Mouse (Mus musculus): ENCODE data around the gene Whamm.

Gene Whamm

DNA sequence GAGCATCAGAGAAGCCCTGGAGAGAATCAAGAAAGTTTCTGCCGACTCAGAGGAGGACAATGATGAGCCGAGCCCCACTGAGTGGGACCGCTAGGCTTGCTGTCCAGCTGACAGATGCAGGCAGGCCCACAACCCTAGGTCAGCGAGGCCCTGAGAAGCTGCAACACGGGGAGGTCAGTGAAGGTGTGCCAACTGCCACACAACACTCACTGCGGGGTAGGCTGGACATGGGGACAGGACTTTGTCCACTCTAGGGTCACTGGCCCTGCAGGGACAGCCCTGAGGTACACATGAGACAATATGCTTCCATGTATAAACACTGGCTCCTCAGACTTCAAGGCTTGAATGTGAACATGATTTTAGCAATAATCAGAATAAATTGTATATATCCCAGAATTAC lies 25.0 kb downstream of the Whamm start:
- no peak for DNase-seq (ENCODE audit: low spot score in 2 of 2)

DNA sequence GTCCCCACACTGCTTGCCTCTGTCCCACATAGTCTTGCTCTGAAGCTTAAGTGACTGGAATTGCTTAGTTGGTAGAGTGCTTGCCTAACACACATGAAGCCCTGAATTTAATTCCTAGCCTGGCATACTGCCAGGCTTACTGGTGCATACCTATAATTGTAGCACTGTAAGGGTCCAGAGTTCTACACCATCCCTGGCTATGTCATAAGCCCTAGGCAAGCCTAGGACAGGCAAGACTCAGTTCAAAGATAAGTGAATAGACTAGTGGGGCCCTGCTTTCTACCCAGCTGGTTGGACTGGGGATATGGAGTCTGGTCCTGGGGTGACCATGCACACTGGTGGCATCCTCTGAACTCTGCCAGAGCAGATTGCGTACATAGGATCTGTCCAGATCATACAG lies 26.6 kb downstream of the Whamm start:
- DNase-seq (ENCODE audit: low spot score in 2 of 2) = no peak

DNA sequence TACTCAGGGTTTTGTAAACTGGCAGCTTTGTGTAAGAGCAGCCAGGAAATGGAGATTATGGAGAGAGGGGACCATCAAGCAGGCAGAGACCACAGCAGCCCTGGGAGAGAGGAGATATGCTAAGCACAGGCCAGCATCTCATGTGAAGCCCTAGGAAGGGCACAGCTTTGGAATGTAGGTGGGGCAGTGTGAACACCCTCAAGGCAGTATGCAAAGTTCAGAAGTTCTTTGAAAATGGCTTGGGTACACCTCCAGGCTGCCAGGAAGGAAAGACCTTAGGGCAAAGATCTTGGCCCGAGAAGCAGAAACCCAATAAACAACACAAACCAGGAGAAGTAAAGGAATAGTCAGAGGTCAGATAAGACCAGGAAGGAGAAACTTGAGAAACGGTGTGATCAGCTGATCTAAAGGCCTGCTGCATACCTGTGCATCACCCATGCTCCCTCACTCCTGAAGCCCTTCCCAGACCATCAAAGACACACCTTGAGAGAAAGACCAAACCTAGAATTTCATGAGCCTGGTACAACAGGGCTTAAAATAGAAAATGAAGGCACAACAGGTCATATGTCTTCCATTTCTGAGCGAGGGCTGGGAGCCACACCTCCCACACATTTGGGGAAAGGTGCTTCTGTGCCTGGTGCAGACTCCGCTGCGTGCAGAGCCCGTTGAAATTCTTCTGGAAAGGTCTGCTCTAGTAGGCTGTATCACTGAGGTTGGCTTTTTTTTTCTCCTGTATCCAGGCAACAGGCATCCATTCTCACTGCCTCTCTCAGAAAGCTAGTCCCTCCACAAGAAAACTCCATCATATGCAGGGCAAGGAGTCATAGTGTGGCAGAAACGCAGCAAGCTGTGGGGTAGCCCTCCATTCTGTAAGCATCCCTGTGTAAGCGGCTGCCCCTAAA lies 28.6 kb downstream of the Whamm start:
- no peak for DNase-seq (ENCODE audit: low spot score in 2 of 2)

DNA sequence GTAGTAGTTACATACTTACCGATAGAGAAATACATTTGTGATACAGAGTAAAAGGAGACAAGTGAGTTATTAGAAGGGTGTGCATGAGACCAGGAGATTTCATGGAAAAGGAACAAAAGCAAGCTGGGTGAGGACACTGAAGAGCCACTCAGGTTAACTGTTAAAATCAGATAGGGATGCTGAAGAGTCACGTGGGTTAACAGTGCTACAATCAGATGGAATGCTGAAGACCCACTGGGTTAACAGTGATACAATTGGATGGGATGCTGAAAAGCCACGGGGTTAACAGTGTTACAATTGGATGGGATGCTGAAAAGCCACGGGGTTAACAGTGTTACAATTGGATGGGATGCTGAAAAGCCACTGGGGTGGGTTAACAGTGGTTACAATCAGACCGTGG lies 33.9 kb downstream of the Whamm start:
- no peak for DNase-seq (ENCODE audit: low spot score in 2 of 2)

DNA sequence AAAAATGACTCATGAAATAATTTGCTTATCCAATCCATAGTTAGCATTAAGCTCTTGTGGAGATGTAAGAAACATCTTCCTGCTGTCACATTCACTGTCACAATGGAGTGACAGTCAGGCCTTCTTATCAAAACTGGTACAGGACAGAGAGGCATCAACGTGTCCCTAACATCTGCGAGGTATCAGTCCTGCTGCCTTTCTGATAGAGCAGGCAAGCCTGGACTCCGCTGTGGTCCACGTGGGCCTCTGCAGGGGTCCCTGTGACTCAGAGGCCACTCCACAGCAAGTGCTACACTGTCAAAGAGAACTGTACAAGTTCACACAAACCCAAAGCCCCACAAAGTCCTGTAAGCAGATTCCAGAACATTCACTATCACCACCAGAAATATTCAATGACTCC lies 34.4 kb downstream of the Whamm start:
- no peak for DNase-seq (ENCODE audit: low spot score in 2 of 2)

DNA sequence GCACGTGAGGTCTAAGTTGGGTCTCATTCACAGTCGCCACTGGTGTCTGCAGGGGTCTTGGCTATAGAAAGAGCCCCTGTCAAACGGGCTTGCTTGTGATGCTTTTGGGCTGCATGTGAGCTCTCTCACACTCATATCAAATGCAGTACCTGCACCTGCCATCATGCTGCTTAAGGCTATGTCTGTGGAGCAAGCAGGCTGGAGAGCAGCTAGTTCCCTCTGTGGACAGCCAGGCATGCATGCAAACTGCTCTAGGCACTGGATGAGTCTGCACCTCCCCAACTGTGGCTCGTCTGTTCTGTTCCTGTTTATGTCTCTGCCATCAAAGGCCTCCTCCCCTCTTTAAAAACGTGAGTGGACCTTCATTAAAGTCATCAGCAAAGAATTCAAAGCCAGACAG lies 35.4 kb downstream of the Whamm start:
- no peak for DNase-seq (ENCODE audit: low spot score in 2 of 2)

DNA sequence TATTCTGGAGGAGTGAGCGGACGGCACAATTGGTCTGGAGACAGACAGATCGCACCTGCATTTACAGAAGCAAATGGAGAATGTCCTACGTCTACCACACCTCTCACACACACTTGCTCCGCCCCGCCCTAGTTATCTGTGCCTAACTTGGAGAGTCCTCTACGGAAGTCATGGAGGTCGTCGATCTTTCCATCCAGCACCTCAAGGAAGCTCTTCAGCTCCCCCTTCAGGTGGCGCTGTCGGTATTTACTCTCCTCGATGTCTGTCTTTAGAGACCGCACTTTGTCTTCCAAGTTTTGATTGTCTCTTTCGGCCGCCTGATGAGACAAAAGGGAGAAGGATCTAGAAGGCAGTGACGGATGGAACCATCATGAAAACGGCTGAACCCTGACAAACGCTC lies 39.1 kb downstream of the Whamm start:
- DNase-seq (ENCODE audit: low spot score in 2 of 2) = no peak

DNA sequence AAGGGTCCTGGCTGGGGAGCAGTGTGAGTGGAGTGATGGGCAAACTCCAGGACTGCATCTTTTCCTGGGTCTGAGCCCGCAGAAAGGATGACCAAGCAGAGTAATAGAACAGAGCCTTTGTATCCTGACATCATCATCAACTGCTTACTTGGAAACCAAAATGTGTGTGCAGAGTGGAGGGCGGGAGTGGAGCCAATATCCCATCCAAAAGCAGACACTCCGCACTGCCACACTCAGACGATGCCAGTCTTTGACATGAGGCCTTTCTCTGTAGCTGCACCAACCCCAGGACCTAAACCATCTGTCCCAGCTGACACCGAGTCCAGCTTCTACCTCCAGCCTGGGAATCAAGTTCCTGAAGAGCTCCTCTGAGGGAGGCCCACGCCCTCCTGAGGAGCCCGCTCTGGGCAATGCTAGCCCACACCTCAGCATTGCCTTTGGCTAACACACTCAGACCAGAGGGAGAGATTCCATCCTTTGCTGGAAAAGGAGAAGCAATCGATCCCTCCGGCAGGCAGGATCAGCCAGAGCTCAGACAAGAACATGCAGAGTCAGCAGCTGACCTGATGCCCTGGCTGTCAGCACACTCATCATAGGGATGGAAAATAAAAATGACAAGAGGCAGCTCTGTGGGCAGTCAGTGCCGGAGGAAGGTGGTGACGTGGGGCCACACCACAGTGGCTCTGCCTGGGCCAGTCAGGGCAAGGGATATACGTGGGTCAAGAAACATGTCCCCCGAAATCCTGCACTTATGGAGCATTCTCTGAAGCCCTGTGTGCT lies 42.0 kb downstream of the Whamm start:
- DNase-seq (ENCODE audit: low spot score in 2 of 2) = no peak

DNA sequence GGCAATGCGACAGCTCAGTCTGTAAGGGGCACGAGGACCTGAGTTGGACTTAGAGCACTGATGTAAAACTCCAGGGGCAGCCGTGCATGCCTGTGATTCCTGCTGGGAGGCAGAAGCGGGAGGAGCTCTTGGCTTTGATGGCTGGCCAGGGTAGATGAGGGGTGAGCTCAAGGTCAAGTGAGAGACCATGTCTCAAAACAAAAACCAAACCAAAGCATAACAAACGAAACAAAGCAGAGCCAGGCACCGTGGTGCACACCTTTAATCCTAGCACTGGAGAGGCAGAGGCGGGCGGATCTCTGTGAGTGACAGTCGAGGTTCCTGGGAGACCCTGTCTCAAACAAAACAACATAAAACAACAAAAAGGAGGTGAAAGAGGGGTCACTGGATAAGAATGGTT lies 44.0 kb downstream of the Whamm start:
- DNase-seq (ENCODE audit: low spot score in 2 of 2) = no peak

DNA sequence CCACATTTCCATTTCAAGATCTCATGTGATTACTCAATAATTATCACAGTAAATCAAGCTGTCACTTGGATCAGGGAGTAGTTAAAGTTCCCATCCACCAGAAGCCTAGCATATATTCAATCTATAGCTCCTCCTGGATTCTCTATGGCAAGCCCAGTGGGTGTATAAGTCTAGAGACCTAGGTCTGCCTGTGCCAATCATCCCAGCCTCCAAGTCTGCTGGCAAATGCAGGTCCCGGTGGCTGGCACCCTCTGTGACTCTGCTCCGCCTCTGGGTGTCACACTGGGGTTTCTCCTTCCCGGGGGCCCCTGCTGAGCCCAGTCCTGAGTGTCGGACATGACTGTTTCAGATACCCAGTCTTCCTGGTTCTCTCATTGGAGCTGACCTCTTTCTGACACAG lies 51.7 kb downstream of the Whamm start:
- no peak for DNase-seq (ENCODE audit: low spot score in 2 of 2)

DNA sequence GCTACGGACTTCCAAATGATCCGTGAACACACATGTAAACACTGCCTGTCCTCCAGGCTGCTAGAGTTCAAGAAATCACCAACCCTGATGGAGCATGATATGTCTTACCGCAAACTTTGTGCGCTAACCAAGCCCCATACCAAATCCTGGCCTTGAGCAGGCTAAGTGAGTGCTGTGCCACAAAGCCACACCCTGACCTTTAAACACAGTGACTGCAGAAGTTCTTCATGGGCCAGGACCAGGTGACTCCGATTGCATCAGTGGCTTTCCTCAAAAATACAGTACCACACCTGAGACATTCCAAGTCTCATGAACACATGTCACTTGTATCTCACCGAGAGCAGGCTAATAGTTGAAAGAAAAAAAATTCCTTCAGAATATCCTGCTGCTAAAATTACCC lies 52.7 kb downstream of the Whamm start:
- no peak for DNase-seq (ENCODE audit: low spot score in 2 of 2)

DNA sequence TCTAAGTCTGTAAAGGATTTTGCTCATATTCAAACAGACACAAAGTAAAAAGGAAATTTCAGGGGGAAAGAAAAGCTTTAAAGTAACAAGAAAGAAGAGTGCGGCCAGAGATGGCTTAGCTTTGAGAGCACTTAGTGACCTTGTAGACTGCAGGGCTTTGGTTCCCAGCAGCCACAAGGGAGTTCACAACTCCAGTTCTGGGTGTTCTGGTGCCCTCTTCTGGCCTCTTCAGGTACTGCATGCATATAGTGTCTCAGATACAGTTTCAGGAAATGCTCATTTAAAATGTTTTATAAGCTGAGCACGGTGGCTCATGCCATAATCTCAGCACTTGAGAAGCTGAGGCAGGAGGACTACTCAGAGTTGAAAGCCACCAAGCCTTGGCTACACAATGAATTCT lies 55.4 kb downstream of the Whamm start:
- DNase-seq (ENCODE audit: low spot score in 2 of 2) = no peak

DNA sequence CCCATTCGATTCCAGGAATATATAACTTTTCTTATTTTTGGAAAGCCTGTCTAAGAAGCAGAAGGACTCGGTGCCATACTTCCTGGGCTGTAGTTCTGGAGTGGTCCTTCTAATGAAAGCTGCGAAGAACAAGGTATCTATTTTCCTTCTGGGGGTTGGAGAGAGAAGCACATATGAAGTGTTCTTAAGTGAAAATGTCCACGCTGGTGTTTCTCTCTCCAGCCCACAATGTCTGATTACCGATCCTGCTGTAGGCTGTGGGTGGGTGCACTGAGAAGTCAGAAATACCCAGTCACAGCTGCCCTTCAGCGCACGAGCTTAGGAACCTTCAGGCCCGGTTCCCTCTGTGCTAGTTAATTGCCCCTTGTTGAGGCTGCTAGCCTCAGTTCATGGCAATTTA lies 60.2 kb downstream of the Whamm start:
- DNase-seq (ENCODE audit: low spot score in 2 of 2) = no peak

DNA sequence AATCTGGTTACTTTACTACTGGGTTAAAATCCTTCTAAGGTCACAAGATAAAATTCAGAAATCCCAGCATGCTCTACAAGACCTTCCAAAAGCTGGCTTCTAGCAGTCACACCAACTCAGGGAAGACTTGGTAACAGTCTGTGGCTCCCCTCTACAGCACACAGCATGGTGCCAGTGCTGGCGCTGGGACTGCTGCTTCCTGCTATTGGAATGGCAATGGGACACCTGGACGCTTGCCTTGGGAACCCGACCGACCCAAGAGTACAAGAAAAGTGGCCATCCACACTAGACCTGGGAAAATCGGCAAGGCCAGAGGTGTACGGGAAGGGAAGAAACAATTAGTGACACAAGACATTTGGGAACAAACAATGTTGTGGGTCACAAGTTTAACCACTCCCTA lies 61.5 kb downstream of the Whamm start:
- DNase-seq (ENCODE audit: low spot score in 2 of 2) = no peak

DNA sequence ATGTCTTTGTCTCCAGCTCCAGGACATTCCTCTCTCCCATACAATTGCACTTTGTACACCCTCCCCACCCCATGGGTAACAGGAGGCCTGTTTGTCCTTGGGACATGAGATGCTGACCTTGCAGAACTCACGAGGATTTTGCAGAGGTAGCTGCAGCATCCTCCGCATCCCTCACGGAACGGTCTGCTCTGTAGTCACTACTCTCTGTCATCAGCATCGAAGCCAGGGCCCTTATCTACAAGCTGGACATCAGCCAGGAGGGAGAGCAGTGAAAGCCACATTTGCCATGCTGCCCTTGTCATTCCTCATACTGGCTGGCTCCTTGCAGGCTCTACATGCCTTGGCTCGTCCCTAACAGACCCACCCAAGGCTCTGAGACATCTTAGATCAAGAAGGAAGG lies 70.0 kb downstream of the Whamm start:
- DNase-seq (ENCODE audit: low spot score in 2 of 2) = peak in 1 of 2 experiments; percentile 25

DNA sequence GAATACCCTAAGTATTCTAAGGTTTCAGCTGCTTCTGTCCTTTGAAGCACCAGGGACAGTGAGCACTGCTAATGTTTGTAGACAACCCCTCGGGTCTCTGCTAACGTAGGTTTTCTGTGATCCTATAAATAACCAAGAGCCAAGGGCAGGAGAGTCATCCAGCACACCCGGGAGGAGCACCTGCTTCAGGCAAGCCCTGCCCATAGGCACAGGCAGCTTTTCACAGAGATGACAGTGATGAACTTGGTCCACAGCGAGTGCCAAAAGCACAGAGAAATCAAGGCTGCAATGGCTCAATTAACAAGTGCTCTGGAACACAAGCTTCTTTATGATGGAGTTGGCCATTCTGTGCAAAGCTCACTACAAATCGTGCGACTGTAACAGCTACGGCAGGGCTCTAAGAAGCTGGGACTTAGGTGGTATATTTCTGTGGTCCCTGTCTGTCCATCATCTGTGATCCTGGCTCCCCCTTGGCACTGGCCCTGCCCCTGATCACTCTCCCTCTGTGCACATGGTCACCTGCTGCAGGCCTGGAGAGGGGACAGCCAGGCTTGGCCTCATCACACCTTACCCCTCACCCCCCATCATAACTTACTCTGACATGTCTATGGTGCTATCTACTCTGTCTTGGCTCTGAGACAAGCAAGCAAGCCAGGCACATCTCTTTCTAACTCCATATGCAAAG lies 73.6 kb downstream of the Whamm start:
- DNase-seq (ENCODE audit: low spot score in 2 of 2) = peak in 1 of 2 experiments; percentile 19
